Mouse (Mus musculus) skeletal muscle tissue, postnatal 0 days (tissue): ENCODE results near the gene 2610021A01Rik. TPM values are rescaled to one million over a fixed set of nuclear protein-coding genes. Genes with fewer than 3 reads are reported as not detected.

ENCODE experiments used
- polyA plus RNA-seq: library from polyadenylated mRNA; unstranded; fragments of >200 nt; fragmentation: Nextera tagmentation; extraction: Ambion mirVana; gene quantifications from 2 replicates; pipeline ENCODE4 v1.2.1, GENCODE M21; 2015

Gene 2610021A01Rik
- 3.4 and 4.0 TPM in 2 replicates for polyA plus RNA-seq

GRCm38 (mm10) chr7:41599034-41599813 lies at the start of gene 2610021A01Rik:
Gene 2610021A01Rik (plus strand): TSS chr7:41599230.

GRCm38 (mm10) chr7:41573562-41573961 lies 25.5 kb upstream of the 2610021A01Rik start, which contains the start of gene Gm6871:
Gene Gm6871 (minus strand): TSS chr7:41573662.

DNA sequence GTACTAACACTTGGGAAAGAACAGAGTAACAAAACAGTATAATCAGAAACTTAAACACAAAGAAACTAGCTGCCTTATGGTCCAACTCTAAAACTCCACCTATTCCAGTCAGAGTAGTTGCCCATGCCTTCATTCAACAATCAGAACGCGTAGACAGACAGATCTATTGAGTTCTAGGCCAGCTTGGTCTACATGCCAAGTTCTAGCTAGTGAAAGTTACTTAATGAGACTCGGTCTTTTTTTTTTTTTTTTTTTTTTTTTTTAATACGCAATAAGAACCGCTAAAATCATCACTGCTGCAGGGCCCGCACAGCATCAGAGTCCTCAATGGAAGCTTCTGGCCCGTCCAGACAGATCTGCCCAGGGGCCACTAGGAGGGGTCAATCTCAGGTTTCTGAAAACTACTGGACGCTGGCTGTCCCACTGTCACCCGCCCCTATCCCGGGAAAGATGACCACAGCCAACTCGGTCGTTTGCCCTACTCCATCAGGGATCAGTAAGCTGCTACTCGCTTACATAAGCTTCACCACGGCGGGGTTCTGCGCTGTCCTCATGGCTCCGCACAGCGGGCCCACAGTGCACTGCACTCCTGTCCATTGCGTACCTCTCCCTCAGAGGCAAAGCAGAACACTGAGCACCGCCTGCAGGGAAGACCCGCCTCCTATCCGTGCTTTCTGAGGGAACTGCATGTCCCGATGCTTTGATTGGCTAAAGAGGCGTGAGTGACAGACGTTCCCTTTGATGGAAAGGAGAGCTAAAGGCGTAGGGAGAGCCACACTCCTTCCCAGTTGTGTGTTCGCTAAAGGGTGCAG lies 33.6 kb downstream of the 2610021A01Rik start, which contains the start of gene Zfp788:
Zfp788 (plus strand) TSS at position 795 of the 812 bp plus-strand sequence.

Other genes with a start within 250 kb of the 2610021A01Rik start
- 7.7 and 8.6 TPM in 2 replicates for gene AI987944, start 205.9 kb upstream of the 2610021A01Rik start, polyA plus RNA-seq
- 0.04 TPM in 1 of 2 replicates, not detected in the other for gene Vmn2r57, start 150.5 kb upstream of the 2610021A01Rik start, polyA plus RNA-seq
- gene Gm20449, start 99.8 kb upstream of the 2610021A01Rik start, polyA plus RNA-seq, result not detected in 2 replicates
- gene AW146154, start 99.3 kb upstream of the 2610021A01Rik start, polyA plus RNA-seq, result 4.5 and 4.6 TPM in 2 replicates
- gene Gm6871, start 25.6 kb upstream of the 2610021A01Rik start, polyA plus RNA-seq, result not detected in 2 replicates
- 3.7 and 4.3 TPM in 2 replicates for gene Zfp788, start 34.0 kb downstream of the 2610021A01Rik start, polyA plus RNA-seq